Mouse (Mus musculus) E14TG2a.4 (cell line): ENCODE results near the gene Gm20388.

Experiments
- CTCF ChIP-seq: conservative IDR thresholded peaks from 2 replicates; pipeline ENCODE4 v1.5.1; 2014; ENCODE audit warnings: low read length
- NANOG ChIP-seq: IDR thresholded peaks from 2 replicates; pipeline ENCODE4 v1.6.1; 2014; ENCODE audit warnings: borderline replicate concordance, low read length, mixed read lengths
- POU5F1 ChIP-seq: IDR thresholded peaks from 2 replicates; pipeline ENCODE4 v1.6.1; 2014; ENCODE audit warnings: low read length, borderline replicate concordance

DNA sequence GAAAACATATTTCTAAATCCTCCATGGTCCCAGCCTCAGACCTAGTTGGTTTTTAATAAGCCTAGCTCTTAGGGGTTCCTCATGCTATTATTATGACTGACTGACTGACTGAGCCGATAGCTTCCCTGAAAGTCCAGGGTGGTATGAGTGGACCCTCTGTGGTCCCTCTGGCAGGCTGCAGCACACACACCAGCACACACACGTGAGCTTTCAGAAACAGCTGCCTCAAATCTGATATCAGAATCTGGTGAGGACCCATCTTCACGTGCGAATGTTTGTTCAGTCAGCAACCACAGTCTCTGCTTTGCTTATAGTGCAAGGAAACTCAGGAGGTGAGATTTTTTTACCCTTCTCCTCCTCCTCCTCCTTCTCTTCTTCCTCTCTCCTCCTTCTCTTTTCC is 54.2 kb downstream of the Gm20388 start:
- TF ChIP-seq CTCF (no peak), POU5F1 (no peak), NANOG (no peak)
